Mouse (Mus musculus): Measurements from ENCODE around the gene E330017A01Rik.

- TF ChIP-seq CTCF (IDR thresholded peaks at IDR 0.05; ENCODE audit: low read depth), result peak; percentile 46
- TF ChIP-seq EP300 (IDR thresholded peaks at IDR 0.05; ENCODE audit: low read depth), result peak; percentile 81
Measured at GRCm38 (mm10) chr16:58658668-58659067, 20.1 kb upstream of the E330017A01Rik start.

All from liver, embryonic 14.5 days (tissue).